Mouse (Mus musculus) frontal cortex, postnatal 36 days (tissue): ENCODE data around the gene Col25a1.
A peak's percentile ranks its signal among the peaks of the same experiment; 100 is the strongest.

Source experiments
- DNase-seq, 2 experiments: peaks; one replicate each; pipeline ENCODE4 v3.0.0; 2022; ENCODE audit warnings: low spot score in 2 of 2

Col25a1 gene

DNA sequence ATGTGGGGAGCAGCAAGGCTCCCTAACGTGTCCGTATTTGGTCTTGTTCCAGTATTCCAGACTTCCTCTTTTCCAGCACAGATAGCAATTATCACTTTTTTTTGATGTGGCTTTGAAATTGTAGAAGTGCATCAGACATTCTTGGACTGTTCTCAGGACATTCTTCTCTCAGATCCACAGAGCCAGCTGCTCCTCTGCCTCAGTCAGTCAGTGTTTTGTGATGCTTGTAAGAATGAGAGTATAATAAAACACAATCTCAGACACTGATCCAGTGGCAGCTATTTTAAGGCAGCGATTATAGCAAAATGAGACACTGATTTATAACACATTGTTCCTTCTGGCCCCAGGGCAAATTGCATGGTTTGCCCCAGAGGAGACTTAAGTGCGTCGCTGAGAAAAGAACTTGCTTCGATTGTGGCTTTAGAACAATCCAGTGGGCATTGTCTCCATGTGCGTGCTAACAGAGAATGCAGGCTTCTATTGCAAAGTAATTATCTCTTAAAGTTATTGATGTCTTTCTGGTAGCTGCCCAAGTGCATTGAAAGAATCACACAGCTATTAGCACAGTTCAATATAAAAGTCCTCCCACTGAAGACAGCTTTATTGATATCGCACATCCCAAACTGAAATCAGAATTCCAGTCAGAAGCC, 111.5 kb downstream of the Col25a1 start:
- DNase-seq: no peak

DNA sequence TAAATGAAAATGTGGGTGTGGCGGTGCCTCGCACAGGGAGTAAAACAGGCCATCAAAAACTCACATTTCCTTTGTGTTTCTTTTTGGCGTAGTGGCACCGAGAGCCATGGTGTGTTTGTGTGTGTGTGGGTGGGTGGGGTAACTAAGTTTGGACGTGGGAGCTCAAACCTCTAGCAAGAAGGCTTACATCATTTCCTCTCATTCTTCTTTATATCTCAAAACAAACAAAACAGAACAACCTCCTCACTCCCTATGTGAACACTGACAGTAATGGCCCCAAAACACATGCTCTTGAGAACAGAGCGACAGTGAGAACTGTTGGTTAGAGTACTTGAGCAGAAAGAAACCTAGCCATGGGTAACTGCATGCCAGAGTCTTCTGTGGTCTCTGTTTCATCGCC, 121.1 kb downstream of the Col25a1 start:
- DNase-seq: no peak

DNA sequence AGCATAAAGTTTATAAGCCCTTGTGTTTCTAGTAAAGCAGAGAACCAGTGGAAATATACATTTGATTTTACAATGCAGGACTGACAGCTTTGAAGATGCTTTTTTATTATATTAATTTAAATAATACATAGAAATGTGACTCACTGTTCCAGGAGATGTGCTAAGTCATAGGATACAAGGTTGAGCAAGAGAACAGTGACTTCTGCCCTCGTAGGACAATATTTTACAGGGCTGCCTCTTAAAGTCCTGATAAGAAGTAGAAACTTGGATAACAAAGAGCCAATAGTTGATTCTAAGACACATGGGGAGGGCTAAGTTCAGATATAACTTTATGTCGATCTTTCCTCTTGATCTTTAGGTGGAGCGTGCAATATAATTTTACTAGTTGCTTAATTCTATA, 124.8 kb downstream of the Col25a1 start:
- no peak for DNase-seq

DNA sequence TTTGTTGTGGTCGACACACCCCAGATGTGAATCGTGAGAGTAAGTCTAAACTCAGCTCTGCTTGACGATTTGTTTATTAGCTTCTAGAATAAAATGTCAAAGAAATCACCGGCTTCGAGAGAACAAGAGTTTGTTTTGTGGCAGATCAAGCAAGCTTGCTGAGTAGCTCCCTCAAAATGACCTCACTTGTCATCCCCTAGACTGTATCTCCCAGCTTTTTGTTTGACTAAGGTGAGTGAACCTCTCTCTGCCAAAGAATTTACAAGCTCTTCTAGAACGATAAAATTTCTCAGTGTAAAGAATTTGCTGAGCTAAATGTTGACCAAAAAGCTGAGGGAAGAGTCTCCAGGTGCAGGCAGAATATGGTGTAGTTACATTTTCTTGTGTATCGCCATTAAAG, 125.3 kb downstream of the Col25a1 start:
- no peak for DNase-seq

DNA sequence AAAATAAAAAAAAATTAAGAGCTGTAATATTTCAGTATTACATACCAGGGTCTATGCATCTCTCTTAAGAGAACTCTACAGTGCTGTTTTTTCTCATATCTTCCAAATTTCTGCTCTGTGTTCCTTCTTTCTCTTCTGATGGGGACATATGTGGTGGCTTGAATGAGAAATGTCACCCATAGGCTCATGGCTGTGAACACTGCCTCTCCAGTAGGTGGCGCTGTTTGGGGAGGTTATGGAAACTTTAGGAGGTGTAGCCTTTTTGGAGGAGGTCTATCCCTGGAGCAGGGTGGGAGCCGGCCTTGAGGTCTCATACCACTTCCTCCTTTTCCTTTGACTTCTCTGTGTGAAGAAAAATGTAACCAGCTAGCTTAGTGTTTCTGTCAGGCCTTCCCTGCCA, 128.4 kb downstream of the Col25a1 start:
- no peak for DNase-seq

DNA sequence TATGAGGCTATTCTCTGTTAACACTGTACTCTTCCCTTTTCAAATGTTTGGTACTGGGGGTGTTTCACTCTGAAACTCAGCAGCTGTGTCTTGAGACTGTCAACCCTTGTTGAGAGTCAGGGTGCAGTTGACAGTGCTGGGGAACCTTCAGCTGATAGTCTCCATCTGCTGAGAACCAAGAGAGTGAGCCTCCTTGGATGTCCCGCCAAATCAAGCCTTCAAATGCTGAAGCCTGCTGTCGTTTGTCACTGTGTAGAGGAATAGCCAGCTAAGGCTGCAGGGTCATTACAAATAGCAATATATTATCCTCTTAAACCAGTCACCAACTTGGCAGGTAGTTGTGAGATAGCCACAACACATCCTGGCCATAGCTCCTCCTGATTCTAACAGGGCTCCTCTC, 129.0 kb downstream of the Col25a1 start:
- no peak for DNase-seq

DNA sequence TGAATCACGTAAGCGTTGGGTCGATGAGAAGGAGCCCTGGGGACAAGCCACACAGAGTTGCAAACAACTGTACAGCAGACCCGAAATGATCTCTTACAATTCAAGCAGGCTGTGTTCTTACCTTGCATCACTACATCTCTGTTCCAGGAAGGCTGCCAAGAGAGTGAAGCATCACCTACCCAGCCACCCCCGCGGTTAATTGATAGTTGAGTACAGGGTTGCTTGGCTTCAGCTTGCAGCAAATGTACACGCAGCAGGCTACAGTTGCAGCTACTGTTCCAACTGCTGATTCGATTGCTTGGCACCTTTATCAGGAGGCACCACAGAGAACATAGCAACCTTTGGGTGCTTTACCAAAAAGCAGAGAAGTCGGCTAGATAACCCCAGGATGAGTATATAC, 133.8 kb downstream of the Col25a1 start:
- DNase-seq: peak in 1 of 2 experiments; percentile 7

DNA sequence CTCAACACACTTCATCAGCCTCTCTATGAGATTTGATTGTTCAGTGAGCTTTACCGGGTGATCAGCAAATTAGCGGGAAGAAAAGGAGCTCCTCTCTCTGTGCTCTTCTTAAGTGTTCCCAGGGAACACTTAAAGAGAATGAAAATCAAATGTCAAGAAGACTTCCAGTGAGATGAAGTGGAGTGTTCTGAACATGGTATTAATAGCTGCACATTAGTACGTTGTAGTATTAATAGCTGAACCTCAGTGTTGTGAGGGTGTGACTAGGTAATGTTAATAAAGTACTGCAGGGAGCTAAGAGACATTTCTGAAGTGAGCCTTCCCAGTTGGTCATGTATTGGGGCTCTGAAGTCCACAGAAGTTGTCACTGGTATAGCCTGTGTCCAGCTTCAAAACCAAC, 139.2 kb downstream of the Col25a1 start:
- DNase-seq: no peak

DNA sequence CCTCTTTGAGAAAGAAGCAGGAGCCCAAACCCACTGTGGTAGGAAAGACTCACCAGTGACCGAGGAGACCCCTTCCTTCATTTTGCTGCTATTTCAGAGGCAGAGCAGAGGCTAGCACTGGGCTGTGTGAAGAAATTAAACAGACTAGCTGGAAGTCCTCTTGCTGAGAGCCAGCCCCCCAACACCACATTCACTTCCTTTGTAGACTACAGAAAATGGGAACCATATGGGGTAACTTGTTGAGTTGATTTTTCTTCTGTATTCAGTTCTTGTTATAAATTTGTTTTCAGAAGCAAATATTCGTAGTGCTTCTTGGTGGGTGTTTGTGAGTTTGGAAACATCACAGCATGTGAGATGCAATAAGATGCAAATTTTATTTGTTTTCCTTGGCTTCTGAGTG, 142.6 kb downstream of the Col25a1 start:
- no peak for DNase-seq

DNA sequence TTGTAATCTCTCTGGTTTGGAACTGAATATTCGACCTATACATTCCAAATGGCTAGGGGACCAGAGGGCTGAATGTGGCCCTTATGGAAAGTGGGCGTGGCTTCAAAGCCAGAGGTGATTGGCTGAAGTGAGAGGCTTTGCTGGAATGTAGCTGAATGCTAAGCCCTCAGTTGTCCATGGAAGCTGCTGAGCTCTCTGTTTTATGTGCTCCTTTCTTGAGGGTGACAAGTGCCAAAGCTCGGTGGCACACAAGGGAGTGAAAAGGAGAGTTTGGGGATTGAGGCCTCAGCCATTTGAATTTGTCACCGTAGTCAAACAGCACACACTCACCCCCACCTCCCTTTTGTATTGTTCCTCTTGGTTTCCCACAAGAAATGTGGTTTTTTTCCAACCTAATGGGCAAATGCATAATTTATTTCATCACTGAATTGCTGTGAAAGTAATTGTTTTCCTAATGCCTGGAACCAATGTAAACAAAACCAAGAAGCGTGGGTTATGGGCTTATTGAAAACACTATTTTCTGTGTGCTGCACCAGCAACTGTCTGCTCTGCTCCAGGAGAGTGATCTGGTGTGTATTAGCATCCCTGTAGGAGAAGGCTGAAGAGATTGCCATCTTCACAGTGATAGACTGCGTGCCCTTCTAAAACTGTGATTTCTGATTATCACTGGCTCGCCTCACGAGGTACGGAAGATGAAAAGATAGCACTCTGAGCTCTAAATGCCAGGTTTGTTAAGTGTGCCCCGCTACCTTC, 147.2 kb downstream of the Col25a1 start:
- DNase-seq: no peak

DNA sequence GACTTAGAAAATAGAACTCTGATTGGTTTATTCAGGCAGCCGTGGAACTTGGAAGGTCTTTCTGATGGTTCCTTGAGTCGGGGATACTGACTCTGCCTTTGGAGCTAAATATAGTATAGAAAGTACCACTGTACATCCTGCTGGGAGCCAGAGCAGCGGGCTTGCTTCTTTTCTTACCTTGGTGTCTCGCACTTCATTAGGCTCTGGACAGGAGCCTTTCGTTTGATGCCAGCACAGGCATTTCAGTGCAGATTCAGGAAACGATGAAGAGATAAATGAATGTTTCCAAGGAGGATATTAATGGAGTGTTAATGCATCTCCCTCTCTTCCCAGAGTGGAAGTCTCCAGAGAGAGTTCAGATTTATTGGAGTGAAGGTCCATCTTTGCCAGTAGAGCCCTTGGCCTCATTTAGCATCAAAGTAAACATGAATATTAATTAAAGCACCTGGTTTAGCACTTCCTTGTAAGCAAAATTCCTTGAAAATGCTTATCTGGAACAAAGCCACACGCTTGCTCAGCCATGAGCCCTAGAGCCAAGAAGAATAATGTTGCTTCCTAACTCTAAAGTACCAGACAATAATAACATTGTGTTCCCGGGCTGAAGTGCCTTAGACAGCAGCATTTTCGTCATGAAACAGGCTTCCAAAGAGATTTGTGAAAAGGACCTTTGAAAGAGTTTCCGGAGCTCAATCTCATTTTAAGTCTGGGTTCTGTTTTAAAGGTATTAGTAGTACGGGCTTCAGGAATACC, 151.9 kb downstream of the Col25a1 start:
- no peak for DNase-seq

DNA sequence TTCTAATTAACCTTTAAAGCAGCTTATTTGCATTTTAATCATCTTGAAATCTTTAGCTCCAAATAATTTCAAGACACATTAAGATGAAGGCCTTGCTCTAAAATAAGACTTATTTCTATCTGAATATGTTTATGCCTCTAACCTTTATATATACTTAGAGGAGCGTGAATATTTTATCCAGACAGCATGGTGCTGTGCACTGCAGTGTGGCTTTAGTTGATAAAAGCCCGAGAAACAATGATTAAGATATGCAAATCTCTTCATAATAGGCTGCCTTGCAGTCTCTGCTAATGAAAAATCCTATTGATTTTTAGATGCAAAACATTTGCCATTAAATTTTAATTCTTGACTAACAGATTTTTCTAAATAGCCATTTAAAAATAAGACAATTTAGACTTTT, 156.8 kb downstream of the Col25a1 start:
- no peak for DNase-seq

DNA sequence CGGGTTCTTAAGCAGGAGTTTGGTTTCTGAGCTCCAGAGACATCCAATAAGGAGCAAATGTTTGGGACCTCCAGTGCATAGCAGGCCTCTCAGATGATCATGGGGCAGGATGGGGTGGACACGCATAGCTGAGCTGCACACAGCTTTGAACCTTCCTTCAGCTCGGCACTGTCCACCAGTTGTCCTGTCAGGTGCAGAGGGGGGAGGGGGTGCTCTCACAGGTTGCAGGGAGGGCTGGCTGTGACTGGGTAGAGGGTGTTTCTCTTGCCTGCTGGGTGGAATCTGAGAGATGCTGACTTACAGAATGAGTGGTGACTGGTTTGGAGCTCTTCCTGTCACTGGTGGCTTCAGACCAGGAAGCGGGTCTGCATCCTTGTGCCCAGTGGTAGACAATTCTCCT, 157.5 kb downstream of the Col25a1 start:
- no peak for DNase-seq

DNA sequence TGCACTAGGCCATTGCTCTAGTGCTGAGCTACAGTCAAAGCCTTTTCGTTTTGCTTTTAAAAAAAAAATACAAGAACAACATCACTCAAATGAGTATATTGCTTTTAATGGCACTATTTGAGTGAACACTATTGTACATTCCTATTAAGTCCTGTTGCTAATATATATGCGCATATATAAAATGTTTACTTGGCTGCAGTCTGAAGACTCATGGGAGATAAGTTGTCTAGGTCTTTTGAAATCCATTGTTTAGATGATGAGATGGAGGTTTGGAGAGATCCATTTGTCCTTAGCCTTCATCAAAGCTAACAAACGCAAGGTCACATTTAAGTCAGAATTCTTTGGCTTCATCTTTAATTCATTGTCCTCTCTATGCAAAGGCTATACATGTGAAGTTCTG, 157.9 kb downstream of the Col25a1 start:
- DNase-seq: no peak

DNA sequence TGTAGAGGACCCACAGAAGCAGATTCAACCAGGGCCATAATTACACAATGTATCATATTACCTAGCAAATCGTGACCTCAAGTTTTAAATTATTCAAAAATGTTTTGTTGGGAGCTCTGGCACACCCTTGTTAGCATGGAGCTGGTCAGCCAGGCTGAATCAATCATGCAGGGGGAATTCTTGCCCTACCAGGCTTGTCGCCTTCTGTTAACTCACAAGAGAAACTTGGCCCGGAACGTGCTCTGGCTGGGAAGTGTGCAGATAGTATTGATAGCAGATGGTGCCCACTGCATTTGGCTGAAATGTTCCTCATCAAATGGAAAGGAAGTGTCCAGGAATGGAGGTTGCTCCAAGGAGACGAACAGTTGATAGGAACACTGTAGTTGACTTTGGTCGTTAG, 158.9 kb downstream of the Col25a1 start:
- no peak for DNase-seq

DNA sequence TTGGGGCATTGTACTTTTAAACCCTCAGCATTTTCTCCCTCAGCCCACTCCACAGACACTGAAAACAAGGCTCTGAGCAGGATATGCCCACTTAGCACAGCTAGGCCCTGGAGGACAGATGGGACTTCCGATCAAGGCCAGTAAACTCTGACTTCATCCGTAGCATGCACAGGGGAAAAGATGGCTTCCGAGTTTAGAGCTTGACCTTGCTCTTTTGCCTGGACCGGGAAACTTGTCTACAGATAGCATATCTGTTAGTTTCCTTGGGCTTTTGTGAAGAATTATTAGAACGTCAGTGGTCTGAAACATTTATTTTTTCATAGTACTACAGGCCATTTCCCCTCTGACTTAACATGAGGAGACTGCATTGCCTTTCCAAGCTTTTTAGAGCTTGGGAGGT, 159.4 kb downstream of the Col25a1 start:
- no peak for DNase-seq

DNA sequence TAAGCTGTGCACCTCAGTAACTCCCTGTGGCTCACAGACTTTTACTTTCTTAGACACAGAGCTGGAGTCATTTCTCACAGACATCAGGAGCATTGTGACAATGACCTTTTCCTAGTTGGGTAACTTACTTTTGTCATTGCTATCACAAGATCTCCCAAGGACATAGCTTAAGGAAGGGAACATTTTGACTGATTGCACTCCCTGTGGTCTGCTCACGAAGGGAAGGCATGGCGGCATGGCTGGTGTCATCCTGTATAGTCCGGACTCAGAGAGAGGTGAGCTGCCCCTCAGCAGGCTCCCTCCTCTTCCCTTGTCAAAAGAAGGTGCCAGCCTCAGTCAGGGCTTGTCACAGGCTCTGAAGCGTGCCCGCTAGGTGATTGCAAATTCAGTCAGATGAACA, 160.6 kb downstream of the Col25a1 start:
- no peak for DNase-seq

DNA sequence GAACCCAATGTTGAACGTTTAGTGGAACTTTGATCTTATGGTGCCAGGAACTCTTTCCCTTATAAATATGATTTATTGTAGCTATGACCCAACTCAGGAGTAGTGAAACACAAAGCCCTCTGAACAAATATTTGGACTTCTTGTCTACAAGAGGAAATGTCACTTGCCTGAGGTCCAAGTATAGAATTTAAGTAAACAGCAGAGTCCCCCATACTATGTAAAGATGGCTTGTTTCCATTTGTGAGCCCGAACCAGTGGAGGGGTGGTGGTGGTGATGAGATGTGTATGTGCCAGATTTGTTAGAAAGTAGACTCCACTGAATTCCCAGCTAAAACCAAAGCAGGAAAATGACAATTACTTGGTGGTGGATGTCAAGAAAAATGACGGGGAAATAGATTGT, 169.2 kb downstream of the Col25a1 start:
- no peak for DNase-seq

DNA sequence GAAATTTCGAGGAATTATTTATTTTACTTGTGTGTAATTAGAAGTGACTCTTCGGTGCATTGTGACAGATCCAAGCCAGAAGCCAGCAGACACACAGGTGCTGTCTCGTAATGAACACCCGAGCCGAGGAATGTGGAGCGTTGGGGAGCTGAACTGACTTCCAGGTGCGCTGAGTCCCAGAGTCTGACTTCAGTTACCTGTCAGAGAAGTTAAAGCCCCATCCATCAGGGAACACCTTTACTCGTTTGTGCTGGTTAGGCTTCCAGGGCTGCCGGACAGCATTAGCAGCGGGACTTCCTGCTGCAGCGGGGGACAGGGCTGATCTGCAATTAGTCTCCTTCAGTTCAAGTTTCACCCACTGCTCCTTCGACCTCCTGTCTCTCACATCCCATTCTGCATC, 172.3 kb downstream of the Col25a1 start:
- no peak for DNase-seq

DNA sequence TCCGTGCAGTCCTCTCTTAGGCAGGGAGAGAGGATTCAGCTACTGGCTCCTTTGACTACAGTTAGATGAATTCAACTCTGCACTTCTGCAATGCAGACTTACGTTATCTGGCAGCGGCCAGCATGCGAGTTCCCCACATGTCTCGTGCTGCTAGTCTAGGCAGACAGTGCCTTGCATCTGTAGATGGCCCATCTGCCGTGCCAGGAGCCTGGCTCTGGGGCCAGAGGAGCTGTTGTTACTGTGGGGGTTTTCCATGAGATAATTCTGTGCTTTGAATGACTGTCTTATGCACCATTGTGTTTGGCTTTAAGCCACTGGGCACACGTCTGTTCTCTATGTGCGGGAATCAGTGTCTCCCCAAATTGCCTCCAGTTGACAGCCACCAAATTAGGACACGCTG, 173.5 kb downstream of the Col25a1 start:
- DNase-seq: no peak

DNA sequence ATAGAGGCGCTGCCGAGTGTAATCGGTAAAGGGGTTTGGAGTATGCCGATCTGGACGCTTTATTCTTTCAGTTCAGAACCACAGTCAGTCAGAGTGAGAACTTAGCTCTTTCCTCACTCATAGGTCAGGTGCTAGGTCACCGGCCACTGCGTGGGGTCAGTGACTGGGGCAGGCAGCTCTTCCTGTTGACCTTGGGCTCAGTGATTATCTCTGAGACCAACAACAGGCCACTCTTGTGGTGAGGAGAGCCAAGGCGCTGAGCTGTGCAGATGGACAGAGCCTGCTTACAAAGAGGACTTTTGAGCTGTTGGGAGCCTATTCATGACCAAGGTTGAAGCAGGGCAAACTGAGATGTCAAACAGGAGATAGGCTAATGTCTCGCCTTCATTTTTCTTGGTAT, 174.4 kb downstream of the Col25a1 start:
- DNase-seq: no peak

DNA sequence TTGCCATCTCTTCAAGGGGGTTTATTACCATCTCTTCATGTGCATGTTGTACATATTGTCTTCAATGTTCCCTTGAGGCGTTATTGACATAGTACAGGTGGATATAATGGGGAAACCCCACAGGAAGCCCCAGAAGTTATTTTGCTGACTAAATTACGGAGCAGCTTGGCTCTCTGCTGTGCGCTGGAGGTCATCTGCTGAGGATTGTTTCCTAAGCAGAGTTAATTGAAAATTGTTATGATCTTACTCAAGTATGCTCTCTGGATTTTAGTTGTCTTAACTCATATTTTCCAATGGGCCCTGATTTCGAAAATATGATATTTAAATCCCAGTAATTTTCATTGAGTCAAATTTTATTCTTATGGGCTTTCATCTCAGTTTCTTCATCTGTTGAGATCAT, 178.0 kb downstream of the Col25a1 start:
- DNase-seq: no peak

DNA sequence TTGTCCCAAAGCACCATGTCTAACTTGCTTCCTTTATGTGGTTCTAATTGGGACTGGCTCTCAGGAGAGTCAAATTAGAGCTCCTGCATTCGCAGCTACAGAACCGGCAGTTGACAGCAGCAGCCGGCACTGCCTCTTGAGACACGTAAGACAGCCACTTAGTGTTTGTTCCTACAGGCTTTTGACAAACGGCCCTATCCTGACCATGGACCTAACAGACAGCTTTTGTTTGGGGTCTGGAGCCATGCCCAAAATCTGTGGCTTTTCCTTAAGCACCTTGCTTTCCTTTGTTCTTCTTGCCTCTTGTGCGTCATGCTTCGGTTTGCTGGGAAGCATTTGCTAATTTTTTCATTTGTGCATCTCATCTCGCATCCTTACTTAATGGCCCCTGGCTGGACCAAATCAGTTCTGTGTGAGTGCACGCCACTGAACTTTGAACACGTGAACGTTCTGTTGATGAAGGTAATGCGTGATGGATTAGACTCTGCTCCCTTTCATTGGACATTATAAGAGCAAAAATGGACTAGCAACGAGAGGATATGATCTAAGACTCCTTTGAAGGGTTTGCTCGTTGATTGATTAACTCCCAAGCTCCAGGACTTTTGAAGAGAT, 179.5 kb downstream of the Col25a1 start:
- DNase-seq: no peak
